Mouse (Mus musculus): Measurements from ENCODE around the gene Phldb2. TPM values are rescaled to one million over a fixed set of nuclear protein-coding genes. Genes with fewer than 3 reads are reported as not detected.

The Phldb2 gene
- total and polyA plus RNA-seq, 2 experiments from 2014 or later = 4.2 to 25.2 TPM

DNA sequence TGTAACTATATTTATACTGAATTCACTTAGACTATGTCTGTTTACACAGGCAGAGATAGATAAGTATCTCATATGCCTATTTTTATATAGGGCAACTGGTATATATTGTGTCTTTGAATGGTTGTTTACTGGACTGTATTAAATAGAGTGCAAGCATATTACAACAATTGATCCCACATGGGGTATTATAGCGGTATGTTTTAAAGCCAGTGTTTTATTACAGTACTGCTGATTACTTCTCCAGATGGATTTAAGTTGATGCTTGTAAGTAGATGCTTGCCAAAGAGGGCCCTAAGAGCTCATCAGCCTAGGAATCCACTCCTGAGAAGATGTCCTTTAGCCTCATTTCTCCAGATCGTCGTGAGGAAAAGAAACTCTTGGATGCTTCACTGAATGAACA is 84.4 kb downstream of the Phldb2 start:
- DNase-seq (no peak), ATAC-seq (no peak)
- no peaks in the 10 kb centered on the region for H3K4me1 ChIP-seq (ENCODE audit: insufficient read depth)
- H3K9ac ChIP-seq = no peak overlapping the region
- no peak overlapping the region for H3K4me2 ChIP-seq (ENCODE audit: low read depth)
- no peak for TF ChIP-seq CTCF (IDR thresholded peaks at IDR 0.05; ENCODE audit: low read depth)
- H3K4me3 ChIP-seq (ENCODE audit: low read depth, low read length) = no peak overlapping the region
- no peak overlapping the region for H3K27ac ChIP-seq (ENCODE audit: low read depth, low read length)
- no peaks in the 10 kb centered on the region for H3K27me3 ChIP-seq (ENCODE audit: insufficient read depth, low read length)
- 56% methylated on average over 3 of the region's 3 CpGs for WGBS
- no peaks in the 10 kb centered on the region for H3K9me3 ChIP-seq (ENCODE audit: low read length)
- no peaks in the 10 kb centered on the region for H3K36me3 ChIP-seq (ENCODE audit: insufficient read depth)

DNA sequence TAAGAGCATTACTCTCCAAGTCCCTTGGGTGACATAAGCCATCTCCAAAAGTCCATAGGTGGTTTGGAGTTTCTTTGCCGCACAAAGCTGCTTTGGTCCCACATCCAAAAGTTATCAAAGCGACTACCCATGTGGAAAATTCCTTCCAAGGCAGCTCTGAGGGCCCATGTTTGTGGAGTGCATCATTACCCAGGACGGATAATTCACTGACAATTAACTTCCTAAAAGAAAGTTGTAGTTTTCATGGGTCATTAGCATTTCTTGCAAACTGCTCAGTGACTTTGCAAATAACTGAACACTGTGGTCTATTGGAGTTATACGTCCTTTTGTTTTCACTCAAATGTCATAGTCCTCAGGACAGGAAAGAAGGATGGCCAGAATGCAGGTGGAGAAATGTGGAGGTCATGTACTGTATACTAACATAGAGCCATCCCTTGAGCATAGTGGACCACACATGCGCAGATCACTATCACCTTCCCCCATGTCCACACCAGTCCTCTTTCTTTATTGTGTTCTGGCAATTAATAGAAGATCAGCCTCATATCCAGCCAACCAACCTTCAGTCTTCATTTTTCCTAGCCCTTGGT is 96.0 kb downstream of the Phldb2 start:
- DNase-seq (no peak), ATAC-seq (no peak)
- Histone ChIP-seq H3K4me3 (ENCODE audit: low read depth, low read length) (no peak overlapping the region), H3K36me3 (ENCODE audit: insufficient read depth) (no peaks in the 10 kb centered on the region), H3K27ac (ENCODE audit: low read depth, low read length) (no peak overlapping the region), H3K4me2 (ENCODE audit: low read depth) (no peak overlapping the region), H3K4me1 (ENCODE audit: insufficient read depth) (no peaks in the 10 kb centered on the region), H3K9me3 (ENCODE audit: low read length) (no peaks in the 10 kb centered on the region), H3K27me3 (ENCODE audit: insufficient read depth, low read length) (no peaks in the 10 kb centered on the region), H3K9ac (no peak overlapping the region)
- WGBS = 42% methylated on average over 5 of the region's 5 CpGs
- no peak for TF ChIP-seq CTCF (IDR thresholded peaks at IDR 0.05; ENCODE audit: low read depth)

DNA sequence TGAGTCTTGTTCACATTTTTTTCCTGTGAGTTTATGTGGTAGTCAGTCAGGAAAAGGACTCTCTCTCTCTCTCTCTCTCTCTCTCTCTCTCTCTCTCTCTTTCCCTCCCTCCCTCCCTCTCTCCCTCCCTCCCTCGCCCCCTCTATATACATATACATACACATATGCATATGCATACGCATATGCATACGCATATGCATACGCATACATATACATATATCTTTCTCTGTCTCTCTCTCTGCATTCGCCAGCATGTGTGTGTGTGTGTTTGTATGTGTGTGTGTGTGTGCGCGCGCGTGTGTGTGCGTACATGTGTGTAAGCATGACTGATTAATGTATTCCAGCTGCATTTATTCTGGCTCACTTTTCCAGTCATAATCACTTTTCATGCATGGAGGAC is 98.9 kb downstream of the Phldb2 start:
- 87% methylated on average over 10 of the region's 10 CpGs for WGBS
- H3K27me3 ChIP-seq (ENCODE audit: insufficient read depth, low read length) = no peaks in the 10 kb centered on the region
- no peaks in the 10 kb centered on the region for H3K36me3 ChIP-seq (ENCODE audit: insufficient read depth)
- no peak overlapping the region for H3K9ac ChIP-seq
- no peak overlapping the region for H3K4me3 ChIP-seq (ENCODE audit: low read depth, low read length)
- no peak for TF ChIP-seq CTCF (IDR thresholded peaks at IDR 0.05; ENCODE audit: low read depth)
- no peak overlapping the region for H3K27ac ChIP-seq (ENCODE audit: low read depth, low read length)
- H3K4me1 ChIP-seq (ENCODE audit: insufficient read depth) = no peaks in the 10 kb centered on the region
- no peak overlapping the region for H3K4me2 ChIP-seq (ENCODE audit: low read depth)
- H3K9me3 ChIP-seq (ENCODE audit: low read length) = no peaks in the 10 kb centered on the region
- ATAC-seq (peak; percentile 71), DNase-seq (peak; percentile 9)

DNA sequence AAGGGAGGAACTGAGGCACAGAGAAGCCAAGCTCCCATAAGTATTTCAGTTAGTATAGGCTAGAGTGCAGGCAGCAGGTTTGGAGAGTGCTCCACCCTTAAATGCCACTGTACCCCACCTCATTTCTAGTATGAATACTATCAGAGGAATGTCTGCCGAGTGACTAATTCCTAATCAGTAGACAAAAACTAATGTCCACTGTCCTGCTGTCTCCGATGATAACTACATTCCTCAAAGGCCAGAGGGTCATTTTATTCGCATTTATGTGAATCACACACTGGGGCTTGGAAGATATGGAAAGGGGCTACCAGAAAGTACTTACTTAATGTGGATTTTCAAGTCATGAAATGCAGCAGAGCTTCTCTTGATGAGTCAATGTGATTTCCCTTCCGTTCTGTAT is 104.4 kb downstream of the Phldb2 start:
- H3K27me3 ChIP-seq (ENCODE audit: insufficient read depth, low read length) = no peaks in the 10 kb centered on the region
- ATAC-seq (no peak), DNase-seq (no peak)
- H3K9me3 ChIP-seq (ENCODE audit: low read length) = no peaks in the 10 kb centered on the region
- no peak overlapping the region for H3K4me3 ChIP-seq (ENCODE audit: low read depth, low read length)
- H3K36me3 ChIP-seq (ENCODE audit: insufficient read depth) = no peaks in the 10 kb centered on the region
- H3K27ac ChIP-seq (ENCODE audit: low read depth, low read length) = no peak overlapping the region
- TF ChIP-seq CTCF (IDR thresholded peaks at IDR 0.05; ENCODE audit: low read depth) = no peak
- WGBS = 85% methylated on average over 4 of the region's 4 CpGs
- no peak overlapping the region for H3K9ac ChIP-seq
- H3K4me2 ChIP-seq (ENCODE audit: low read depth) = no peak overlapping the region
- no peaks in the 10 kb centered on the region for H3K4me1 ChIP-seq (ENCODE audit: insufficient read depth)

DNA sequence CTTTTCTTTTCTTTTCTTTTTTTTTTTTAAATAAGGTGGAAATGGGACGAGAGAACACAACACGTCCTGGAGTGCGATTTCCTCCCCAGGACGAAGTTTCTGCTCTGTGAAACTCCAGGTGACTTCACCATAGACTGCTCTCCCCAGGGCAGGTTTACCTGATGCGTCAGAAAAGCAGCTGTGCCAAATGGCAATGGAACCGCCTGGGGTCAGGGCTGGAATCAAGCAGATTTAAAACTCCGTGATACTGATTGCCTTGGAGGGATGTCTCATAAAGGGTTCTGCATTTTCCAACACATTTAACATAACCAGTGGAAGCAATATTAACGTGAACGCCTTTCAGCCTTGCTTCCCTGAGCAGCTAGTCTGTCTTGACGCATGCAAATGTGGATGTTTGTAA is 108.5 kb downstream of the Phldb2 start:
- H3K4me1 ChIP-seq (ENCODE audit: insufficient read depth) = no peaks in the 10 kb centered on the region
- DNase-seq (no peak), ATAC-seq (no peak)
- H3K9me3 ChIP-seq (ENCODE audit: low read length) = no peaks in the 10 kb centered on the region
- H3K27me3 ChIP-seq (ENCODE audit: insufficient read depth, low read length) = no peaks in the 10 kb centered on the region
- H3K4me2 ChIP-seq (ENCODE audit: low read depth) = peak overlapping the region; percentile 99
- peak overlapping the region; percentile 65 for H3K4me3 ChIP-seq (ENCODE audit: low read depth, low read length)
- H3K27ac ChIP-seq (ENCODE audit: low read depth, low read length) = no peak overlapping the region
- H3K36me3 ChIP-seq (ENCODE audit: insufficient read depth) = no peaks in the 10 kb centered on the region
- TF ChIP-seq CTCF (IDR thresholded peaks at IDR 0.05; ENCODE audit: low read depth) = no peak
- WGBS = 14% methylated on average over 10 of the region's 10 CpGs
- peak overlapping the region; percentile 62 for H3K9ac ChIP-seq

DNA sequence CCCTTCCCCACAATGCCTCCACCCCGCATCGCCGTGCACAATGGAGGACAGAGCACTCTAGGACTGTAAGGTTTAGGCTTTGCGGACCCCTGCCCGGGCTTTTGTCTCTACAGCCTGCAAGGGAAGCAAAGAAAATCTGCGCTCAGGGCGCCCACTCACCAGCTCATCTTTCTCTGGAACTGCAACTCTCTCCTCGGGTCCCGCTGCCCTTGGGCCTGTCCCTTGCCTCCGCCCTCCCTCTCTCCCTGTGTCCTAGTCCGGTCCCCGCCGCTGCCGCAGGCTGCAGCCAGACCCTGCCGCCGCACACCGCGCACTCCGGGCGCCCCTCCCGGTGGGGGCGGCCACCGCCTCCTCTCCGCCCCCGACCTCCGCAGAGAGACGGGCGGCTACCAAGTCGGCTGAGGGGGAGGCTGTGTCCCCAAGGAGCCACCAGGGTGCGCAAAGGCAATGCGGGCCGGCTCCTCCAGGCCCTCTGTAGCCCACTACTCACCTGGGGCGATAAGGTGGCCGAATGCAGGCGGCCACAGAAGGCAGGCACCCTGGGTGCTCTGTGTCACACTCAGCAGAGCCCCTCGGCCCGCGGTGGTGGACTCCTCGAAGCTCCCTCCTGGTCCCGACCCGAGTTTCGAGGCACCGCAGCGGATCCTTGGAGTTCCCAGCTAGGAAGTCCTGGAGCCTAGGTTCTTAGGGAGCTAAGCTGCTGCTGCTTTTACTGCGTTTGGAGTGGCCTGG is 109.2 kb downstream of the Phldb2 start:
- WGBS = under 1% methylated on average over 42 of the region's 45 CpGs

DNA sequence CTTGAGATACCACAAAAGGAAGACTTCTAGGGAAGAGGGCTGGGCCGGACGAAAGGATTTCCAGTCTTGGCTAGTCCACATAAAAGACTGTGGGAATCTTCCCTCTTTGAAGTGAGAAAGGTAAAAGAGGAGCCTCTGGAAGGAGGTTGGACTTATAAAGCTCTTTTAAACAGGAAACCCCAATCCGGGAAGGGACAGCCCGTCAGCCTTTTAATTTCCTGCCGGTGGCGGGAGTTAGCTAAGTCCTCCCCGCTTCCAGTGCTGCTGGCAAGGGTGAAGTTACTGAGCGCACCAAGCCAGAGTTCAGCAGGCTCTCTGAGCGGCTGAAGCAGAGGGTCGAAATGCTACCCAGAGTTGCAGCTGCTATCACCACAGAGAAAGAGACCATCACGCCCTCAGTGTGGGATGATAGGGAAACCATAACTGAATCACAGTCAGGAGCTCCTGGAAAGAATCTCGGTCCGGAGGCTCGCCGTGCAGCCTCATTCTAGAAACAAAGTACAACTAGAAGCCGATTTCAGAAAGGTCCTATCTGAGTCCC is 110.0 kb downstream of the Phldb2 start:
- WGBS = under 1% methylated on average over 16 of the region's 16 CpGs
- Histone ChIP-seq H3K4me1 (ENCODE audit: insufficient read depth) (no peaks in the 10 kb centered on the region), H3K9me3 (ENCODE audit: low read length) (no peaks in the 10 kb centered on the region), H3K36me3 (ENCODE audit: insufficient read depth) (no peaks in the 10 kb centered on the region), H3K27ac (ENCODE audit: low read depth, low read length) (0 out of 2 replicates have a peak overlapping the region, but pooled peaks have one; percentile 45), H3K27me3 (ENCODE audit: insufficient read depth, low read length) (no peaks in the 10 kb centered on the region), H3K4me2 (ENCODE audit: low read depth) (peak overlapping the region; percentile 99), H3K4me3 (ENCODE audit: low read depth, low read length) (peak overlapping the region; percentile 65), H3K9ac (peak overlapping the region; percentile 62)
- TF ChIP-seq CTCF (IDR thresholded peaks at IDR 0.05; ENCODE audit: low read depth) = no peak
- DNase-seq (peak; percentile 45), ATAC-seq (0 out of 2 replicates have a peak, but pooled peaks have one; percentile 1)

More for the DNA sequence above, 109.2 kb downstream of the Phldb2 start:
- peak; percentile 97 for ATAC-seq
- Histone ChIP-seq H3K27me3 (ENCODE audit: insufficient read depth, low read length) (no peaks in the 10 kb centered on the region), H3K36me3 (ENCODE audit: insufficient read depth) (no peaks in the 10 kb centered on the region), H3K4me2 (ENCODE audit: low read depth) (peak overlapping the region; percentile 99), H3K4me3 (ENCODE audit: low read depth, low read length) (peak overlapping the region; percentile 65), H3K9ac (peak overlapping the region; percentile 62), H3K27ac (ENCODE audit: low read depth, low read length) (0 out of 2 replicates have a peak overlapping the region, but pooled peaks have one; percentile 45), H3K9me3 (ENCODE audit: low read length) (no peaks in the 10 kb centered on the region), H3K4me1 (ENCODE audit: insufficient read depth) (no peaks in the 10 kb centered on the region)
- peak; percentile 73 for TF ChIP-seq CTCF (IDR thresholded peaks at IDR 0.05; ENCODE audit: low read depth)
- DNase-seq = peak; percentile 68
